Mouse (Mus musculus): ENCODE results near the gene Tmem169. TPM values are rescaled to one million over a fixed set of nuclear protein-coding genes. Genes with fewer than 3 reads are reported as not detected.

The Tmem169 gene
- polyA plus RNA-seq (2012; rRNA removed; ENCODE audit: low replicate concordance): 0.41 TPM in 1 of 2 replicates, not detected in the other

DNA sequence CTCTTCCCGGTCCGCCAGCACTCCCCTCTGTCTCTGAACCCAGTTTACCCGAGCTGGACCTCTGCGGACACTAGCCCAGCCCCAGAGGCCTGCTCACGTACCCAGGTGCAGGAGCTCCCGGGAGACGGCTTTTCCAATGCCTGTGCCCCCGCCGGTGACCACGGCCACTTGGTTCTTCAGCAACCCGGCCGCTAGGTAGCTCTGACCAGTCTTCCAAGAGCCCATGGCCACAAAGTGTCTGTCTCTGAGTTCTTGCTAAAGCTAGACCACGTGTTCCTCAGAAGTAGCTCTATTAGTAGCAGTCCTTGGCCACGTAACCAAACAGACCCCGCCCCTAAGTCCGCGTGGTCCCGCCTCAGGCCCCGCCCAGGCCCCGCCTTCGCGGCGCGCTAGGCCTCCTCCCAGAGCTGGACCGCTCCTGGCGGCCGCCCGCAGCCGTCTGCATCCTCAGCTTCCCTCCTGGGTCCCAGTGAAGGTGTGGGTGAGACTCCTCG is at the start of gene Tmem169, which contains the start of gene Pecr:
Tmem169 (plus strand) TSS at position 378 of the 494 bp plus-strand sequence.
Pecr (minus strand) TSS at position 323 of the 494 bp plus-strand sequence.

DNA sequence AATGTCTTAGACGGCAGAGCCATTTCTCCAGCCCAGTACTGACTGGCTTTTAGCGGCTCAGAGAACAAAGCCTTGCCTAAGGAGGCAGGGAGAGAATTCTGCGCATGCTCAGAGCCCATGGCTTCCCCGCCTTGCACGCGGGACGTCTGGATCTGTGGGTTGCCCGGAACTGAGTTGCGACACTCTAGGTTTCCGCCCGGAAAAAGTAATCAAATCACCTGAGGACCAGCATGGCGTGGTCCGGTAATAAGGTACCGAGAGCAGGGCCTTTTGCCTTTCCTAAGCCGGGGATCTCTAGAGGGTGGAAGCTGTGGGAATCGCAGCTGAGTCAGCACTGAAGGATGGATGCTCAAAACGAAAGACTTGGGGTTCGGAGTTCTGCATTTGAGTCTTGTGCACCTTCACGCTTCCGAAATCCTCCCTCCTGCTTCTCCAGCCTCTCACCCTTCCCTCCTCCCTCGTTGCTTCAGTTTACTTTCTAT is 23.2 kb downstream of the Tmem169 start, which contains the start of gene Xrcc5:
Xrcc5 (plus strand) TSS at position 105 of the 482 bp plus-strand sequence.

Other genes with a start within 250 kb of the Tmem169 start
- gene Mreg, start 72.1 kb upstream of the Tmem169 start, polyA plus RNA-seq (2012; rRNA removed; ENCODE audit: low replicate concordance): 0.67 and 0.81 TPM in 2 replicates
- 17.6 and 19.7 TPM in 2 replicates for gene Pecr, start 55 bp upstream of the Tmem169 start, polyA plus RNA-seq (2012; rRNA removed; ENCODE audit: low replicate concordance)
- gene Xrcc5, start 23.1 kb downstream of the Tmem169 start, polyA plus RNA-seq (2012; rRNA removed; ENCODE audit: low replicate concordance): 2.4 and 7.3 TPM in 2 replicates